Mouse (Mus musculus): ENCODE results near the gene Mettl7a1. TPM values are rescaled to one million over a fixed set of nuclear protein-coding genes. Genes with fewer than 3 reads are reported as not detected.
"Not testable (repeated sequence)": the region's sequence is repeated elsewhere in the genome, so short reads cannot be mapped to it uniquely, and the experiment has no call there.

Mettl7a1 gene
- polyA plus RNA-seq, 1 experiment from 2014 or later, result 4.7 TPM

DNA sequence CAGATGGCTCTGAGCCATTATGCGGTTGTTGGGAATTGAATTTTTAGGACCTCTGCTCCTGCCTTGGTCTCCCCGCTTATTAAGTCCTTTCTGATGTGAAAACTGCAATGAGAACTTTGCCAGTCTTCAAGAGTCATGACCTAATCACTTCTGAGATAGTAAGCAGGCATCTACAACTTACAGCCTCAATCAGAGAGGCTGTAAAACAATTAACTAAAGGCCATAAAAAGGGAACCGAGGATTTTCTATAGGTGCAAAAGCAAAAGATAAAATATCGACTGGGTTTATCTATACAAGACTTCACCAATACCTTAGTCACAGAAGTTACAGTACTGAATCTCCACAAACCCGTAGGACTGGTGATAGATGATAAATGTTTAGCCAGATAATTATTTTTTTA, 51.9 kb downstream of the Mettl7a1 start:
- Histone ChIP-seq H3K4me1 (no peaks in the 10 kb centered on the region), H3K27me3 (no peaks in the 10 kb centered on the region), H3K9me3 (no peaks in the 10 kb centered on the region), H3K4me3 (no peak overlapping the region), H3K36me3 (no peaks in the 10 kb centered on the region), H3K9ac (replicated peaks) (no peak overlapping the region), H3K4me2 (replicated peaks) (no peak overlapping the region), H3K27ac (replicated peaks) (no peak overlapping the region)
- no peak for ATAC-seq (ENCODE audit: low FRiP score, low read depth)
- 92% methylated on average over 5 of the region's 5 CpGs for WGBS

DNA sequence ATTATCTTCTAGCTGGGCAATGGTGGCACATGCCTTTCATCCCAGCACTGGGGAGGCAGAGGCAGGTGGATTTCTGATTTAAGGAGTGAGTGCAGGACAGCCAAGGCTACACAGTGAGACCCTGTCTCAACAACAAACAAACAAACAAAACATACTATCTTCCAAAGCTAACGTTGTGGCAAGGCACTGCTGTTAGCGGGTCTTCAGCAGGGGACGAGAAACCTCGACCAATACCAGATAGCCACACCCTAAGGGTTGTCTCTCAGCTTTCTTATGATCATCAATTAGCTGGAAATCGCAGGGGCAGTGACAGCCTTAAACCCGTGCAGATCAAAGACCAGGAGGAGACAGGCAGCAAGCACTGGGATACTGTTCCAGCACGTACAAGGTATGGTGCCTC, 60.3 kb downstream of the Mettl7a1 start, which contains the start of gene Higd1c:
TSS of gene Higd1c (plus strand) at position 301 of the 400 bp plus-strand sequence.
- Histone ChIP-seq H3K36me3 (no peaks in the 10 kb centered on the region), H3K9ac (replicated peaks) (no peak within 1 kb of the TSS), H3K27ac (replicated peaks) (no peak within 1 kb of the TSS), H3K4me3 (no peak within 1 kb of the TSS), H3K4me2 (replicated peaks) (no peak within 1 kb of the TSS), H3K9me3 (no peaks in the 10 kb centered on the region), H3K27me3 (no peaks in the 10 kb centered on the region), H3K4me1 (no peaks in the 10 kb centered on the region)
- WGBS, result 81% methylated on average over 7 of the region's 7 CpGs
- no peak for ATAC-seq (ENCODE audit: low FRiP score, low read depth)

DNA sequence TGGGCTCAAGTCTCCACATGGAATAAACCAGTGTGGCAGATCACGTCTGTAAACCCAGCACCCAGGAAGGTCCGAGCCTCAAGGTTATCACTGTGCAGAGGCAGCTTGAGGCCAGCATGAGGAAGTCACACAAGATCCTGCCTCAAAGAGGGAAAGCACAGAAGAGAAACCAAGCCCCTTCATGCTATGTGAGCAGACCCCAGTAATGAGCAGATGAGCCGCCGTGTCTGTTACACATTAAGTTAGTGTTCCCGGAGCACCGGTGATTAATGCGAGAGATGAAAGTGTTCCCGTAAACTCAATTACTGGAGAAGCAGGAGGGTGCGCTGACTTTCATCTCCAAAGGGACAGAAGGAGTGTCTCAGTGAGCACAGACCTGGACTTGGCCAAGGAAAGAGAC, 62.0 kb downstream of the Mettl7a1 start:
- 70% methylated on average over 9 of the region's 9 CpGs for WGBS
- not testable (repeated sequence) for ATAC-seq (ENCODE audit: low FRiP score, low read depth); H3K9ac ChIP-seq (replicated peaks); H3K4me3 ChIP-seq; H3K4me2 ChIP-seq (replicated peaks); H3K36me3 ChIP-seq; H3K4me1 ChIP-seq; H3K27ac ChIP-seq (replicated peaks); H3K9me3 ChIP-seq; H3K27me3 ChIP-seq

DNA sequence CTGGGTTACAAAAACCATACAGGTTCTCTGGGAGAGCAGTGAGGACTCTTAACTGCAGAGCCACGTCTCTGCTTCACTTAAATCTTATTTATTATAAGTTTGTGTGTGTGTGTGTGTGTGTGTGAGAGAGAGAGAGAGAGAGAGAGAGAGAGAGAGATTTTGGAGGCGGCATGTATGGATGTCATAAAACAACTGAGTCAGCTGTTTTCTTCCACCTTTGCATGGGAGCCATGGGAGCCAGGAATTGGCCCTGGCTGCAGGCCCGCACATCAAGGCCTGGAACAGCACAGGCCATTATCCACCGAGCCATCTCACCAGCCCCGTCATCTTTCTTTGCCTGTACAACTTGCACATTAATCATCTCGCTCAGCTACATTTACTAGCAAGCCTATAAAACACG, 63.2 kb downstream of the Mettl7a1 start:
- H3K9me3 ChIP-seq, result no peaks in the 10 kb centered on the region
- ATAC-seq (ENCODE audit: low FRiP score, low read depth), result no peak
- no peaks in the 10 kb centered on the region for H3K27me3 ChIP-seq
- no peaks in the 10 kb centered on the region for H3K4me1 ChIP-seq
- H3K27ac ChIP-seq (replicated peaks), result no peak overlapping the region
- H3K9ac ChIP-seq (replicated peaks), result no peak overlapping the region
- WGBS, result 85% methylated on average over 6 of the region's 7 CpGs
- no peak overlapping the region for H3K4me3 ChIP-seq
- H3K4me2 ChIP-seq (replicated peaks), result no peak overlapping the region
- no peaks in the 10 kb centered on the region for H3K36me3 ChIP-seq

DNA sequence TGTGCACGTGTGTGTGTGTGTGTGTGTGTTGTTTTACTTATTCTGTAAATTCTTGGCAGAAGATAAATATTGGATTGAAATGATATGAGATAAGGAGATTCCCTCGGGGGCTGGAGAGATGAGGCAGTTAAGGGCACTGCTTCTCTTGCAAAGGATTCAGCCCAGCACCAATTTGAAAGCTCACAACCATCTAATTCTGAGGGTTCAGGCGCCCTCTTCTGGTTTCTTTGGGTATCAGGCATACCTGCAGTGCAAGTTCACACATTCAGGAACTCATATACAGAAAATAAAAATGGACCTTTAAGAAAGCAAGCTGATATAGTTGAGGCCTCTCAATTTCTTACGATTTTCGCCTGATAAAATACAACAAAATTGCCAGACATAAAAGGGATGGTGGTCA, 71.1 kb downstream of the Mettl7a1 start:
- Histone ChIP-seq H3K36me3 (no peaks in the 10 kb centered on the region), H3K4me2 (replicated peaks) (no peak overlapping the region), H3K27me3 (no peaks in the 10 kb centered on the region), H3K4me1 (no peaks in the 10 kb centered on the region), H3K27ac (replicated peaks) (no peak overlapping the region), H3K9ac (replicated peaks) (no peak overlapping the region), H3K9me3 (no peaks in the 10 kb centered on the region), H3K4me3 (no peak overlapping the region)
- 37% methylated on average over 5 of the region's 5 CpGs for WGBS
- no peak for ATAC-seq (ENCODE audit: low FRiP score, low read depth)

DNA sequence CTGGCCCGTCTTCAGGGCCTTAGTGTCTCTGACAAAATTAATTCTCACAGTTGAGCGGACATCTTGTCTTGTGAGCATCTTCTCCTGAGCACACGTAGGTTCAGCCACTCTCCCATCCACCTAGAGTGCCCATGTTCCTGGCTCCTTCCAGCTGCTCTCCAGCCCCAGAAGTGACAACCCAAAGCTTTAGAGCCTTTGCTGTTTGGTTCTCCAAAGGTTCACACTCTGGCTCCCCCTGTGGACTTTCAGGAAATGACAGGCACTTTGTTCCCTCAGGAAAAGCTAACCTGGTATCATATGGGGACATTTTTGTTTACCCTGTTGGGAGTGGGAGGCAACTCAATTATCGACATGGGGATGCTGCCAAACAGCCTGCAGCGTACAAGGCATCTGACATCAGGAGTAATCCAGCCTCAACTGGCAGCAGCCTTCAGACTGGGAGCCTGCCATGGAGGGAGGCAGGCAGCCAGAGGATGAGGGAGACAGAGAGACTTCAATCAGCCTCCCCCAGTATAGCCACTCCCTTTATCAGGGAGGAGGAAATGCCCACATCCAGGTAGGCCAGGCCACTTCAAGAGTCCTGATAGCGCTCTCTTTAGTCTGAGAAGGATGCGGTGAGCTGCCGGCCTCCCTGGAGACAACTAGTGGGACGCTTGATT, 74.0 kb downstream of the Mettl7a1 start:
- ATAC-seq (ENCODE audit: low FRiP score, low read depth), result not testable (repeated sequence)
- whole genome bisulfite sequencing, result 41% methylated on average over 4 of the region's 9 CpGs

More for the DNA sequence above, 74.0 kb downstream of the Mettl7a1 start:
- H3K9me3 ChIP-seq; H3K4me2 ChIP-seq (replicated peaks); H3K9ac ChIP-seq (replicated peaks); H3K27ac ChIP-seq (replicated peaks); H3K4me1 ChIP-seq; H3K4me3 ChIP-seq; H3K27me3 ChIP-seq; H3K36me3 ChIP-seq: not testable (repeated sequence)

Other genes with a start within 250 kb of the Mettl7a1 start
- 32.6 and 36.3 TPM in 2 replicates for gene Atf1, start 76.3 kb upstream of the Mettl7a1 start, polyA plus RNA-seq (2016; fragmentation: Nextera tagmentation; extraction: Ambion mirVana)
- not detected in 2 replicates for gene Tmprss12, start 23.3 kb upstream of the Mettl7a1 start, polyA plus RNA-seq (2016; fragmentation: Nextera tagmentation; extraction: Ambion mirVana)
- gene Mettl7a3, start 30.8 kb downstream of the Mettl7a1 start, polyA plus RNA-seq (2016; fragmentation: Nextera tagmentation; extraction: Ambion mirVana), result not detected in 2 replicates
- gene Methig1, start 49.0 kb downstream of the Mettl7a1 start, polyA plus RNA-seq (2016; fragmentation: Nextera tagmentation; extraction: Ambion mirVana), result not detected in 2 replicates
- gene Mettl7a2, start 49.1 kb downstream of the Mettl7a1 start, polyA plus RNA-seq (2016; fragmentation: Nextera tagmentation; extraction: Ambion mirVana), result not detected in 2 replicates
- gene Higd1c, start 60.4 kb downstream of the Mettl7a1 start, polyA plus RNA-seq (2016; fragmentation: Nextera tagmentation; extraction: Ambion mirVana), result not detected in 2 replicates
- gene Gm5475, start 118.0 kb downstream of the Mettl7a1 start, polyA plus RNA-seq (2016; fragmentation: Nextera tagmentation; extraction: Ambion mirVana), result 0.11 and 0.14 TPM in 2 replicates
- gene Slc11a2, start 120.9 kb downstream of the Mettl7a1 start, polyA plus RNA-seq (2016; fragmentation: Nextera tagmentation; extraction: Ambion mirVana), result 22.6 and 22.8 TPM in 2 replicates
- gene Letmd1, start 164.9 kb downstream of the Mettl7a1 start, polyA plus RNA-seq (2016; fragmentation: Nextera tagmentation; extraction: Ambion mirVana), result 42.2 and 46.2 TPM in 2 replicates
- 37.1 and 41.9 TPM in 2 replicates for gene Csrnp2, start 191.3 kb downstream of the Mettl7a1 start, polyA plus RNA-seq (2016; fragmentation: Nextera tagmentation; extraction: Ambion mirVana)
- gene Tfcp2, start 247.9 kb downstream of the Mettl7a1 start, polyA plus RNA-seq (2016; fragmentation: Nextera tagmentation; extraction: Ambion mirVana), result 50.3 and 51.1 TPM in 2 replicates

All from midbrain, embryonic 12.5 days (tissue).